Mouse (Mus musculus) kidney, postnatal 0 days (tissue): ENCODE data around the gene Mtf1. TPM values are rescaled to one million over a fixed set of nuclear protein-coding genes. Genes with fewer than 3 reads are reported as not detected.

Experiments used
- ATAC-seq: fragments of 200-750 bp; cut with Nextera tagmentation; replicated peaks from 2 replicates; pipeline ENCODE4 v1.8.0; 2017; ENCODE audit warnings: low read depth, moderate number of reproducible peaks, moderate TSS enrichment, moderate library complexity; ENCODE audit not compliant: low FRiP score
- DNase-seq: peaks from one replicate; pipeline ENCODE4 v3.0.0-alpha.2; 2016; ENCODE audit warnings: low spot score
- H3K27ac ChIP-seq: fragments of 300-500 bp; sonication (generic); 2 replicates; pipeline ENCODE4 v1.5.1; 2014; ENCODE audit warnings: mild to moderate bottlenecking
- H3K27me3 ChIP-seq: fragments of 300-500 bp; sonication (generic); 2 replicates; pipeline ENCODE4 v1.6.1; 2014; ENCODE audit warnings: low read length, mixed read lengths; ENCODE audit not compliant: insufficient read depth
- H3K36me3 ChIP-seq: fragments of 300-500 bp; sonication (generic); 2 replicates; pipeline ENCODE4 v1.6.1; 2014; ENCODE audit warnings: low read length, mixed read lengths; ENCODE audit not compliant: insufficient read depth
- H3K4me1 ChIP-seq: fragments of 300-500 bp; sonication (generic); replicated peaks from 2 replicates; pipeline ENCODE4 v1.6.1; 2014; ENCODE audit warnings: antibody characterized with exemption, low read length, mixed read lengths; ENCODE audit not compliant: insufficient read depth
- H3K4me2 ChIP-seq: fragments of 300-500 bp; sonication (generic); 2 replicates; pipeline ENCODE4 v1.6.1; 2014; ENCODE audit warnings: mild to moderate bottlenecking, low read length, moderate library complexity, mixed read lengths
- H3K4me3 ChIP-seq: fragments of 300-500 bp; sonication (generic); replicated peaks from 2 replicates; pipeline ENCODE4 v1.5.1; 2014; ENCODE audit warnings: low read depth, low read length
- H3K9ac ChIP-seq: fragments of 300-500 bp; sonication (generic); 2 replicates; pipeline ENCODE4 v1.6.1; 2014; ENCODE audit warnings: low read depth, low read length
- H3K9me3 ChIP-seq: fragments of 300-500 bp; sonication (generic); replicated peaks from 2 replicates; pipeline ENCODE4 v1.6.1; 2016; ENCODE audit warnings: low read length, inconsistent platforms, mixed read lengths
- CTCF ChIP-seq: IDR thresholded peaks from 2 replicates; pipeline ENCODE4 v1.5.1; 2016; ENCODE audit warnings: antibody characterized with exemption, low read depth, mild to moderate bottlenecking, moderate library complexity
- WGBS: fragments of 180-500 bp; shearing (Covaris S2); extraction: QIAGEN DNeasy Blood & Tissue Kit; methylation state at CpG from one replicate; pipeline ENCODE4 v1.1.7; 2014; 5-methylcytosine and 5-hydroxymethylcytosine counted together
- polyA plus RNA-seq: library from polyadenylated mRNA; unstranded; fragments of >200 nt; fragmentation: Nextera tagmentation; extraction: Ambion mirVana; gene quantifications from 2 replicates; pipeline ENCODE4 v1.2.1, GENCODE M21; 2015

Mtf1 gene
- polyA plus RNA-seq, 1 experiment from 2014 or later: 14.8 TPM

- H3K27ac ChIP-seq: no peak overlapping the region
- H3K4me3 ChIP-seq: no peak overlapping the region
- no peak for TF ChIP-seq CTCF
- no peaks in the 10 kb centered on the region for H3K27me3 ChIP-seq
- no peak overlapping the region for H3K9ac ChIP-seq
- no peaks in the 10 kb centered on the region for H3K4me1 ChIP-seq
- DNase-seq: no peak
- no peak for ATAC-seq
- H3K36me3 ChIP-seq: peaks cover 52% of the 10 kb centered on the region
- WGBS: 96% methylated on average over 8 of the region's 8 CpGs
- no peaks in the 10 kb centered on the region for H3K9me3 ChIP-seq
- no peak overlapping the region for H3K4me2 ChIP-seq
These were observed 5.8 kb upstream of the Mtf1 start for GRCm38 (mm10) chr4:124796141-124796540.

- DNase-seq: no peak
- H3K36me3 ChIP-seq: peaks cover 44% of the 10 kb centered on the region
- no peaks in the 10 kb centered on the region for H3K27me3 ChIP-seq
- no peak overlapping the region for H3K27ac ChIP-seq
- no peaks in the 10 kb centered on the region for H3K9me3 ChIP-seq
- no peaks in the 10 kb centered on the region for H3K4me1 ChIP-seq
- no peak overlapping the region for H3K9ac ChIP-seq
- no peak overlapping the region for H3K4me3 ChIP-seq
- TF ChIP-seq CTCF: peak; percentile 38; the same call in 1 of the 2 replicates
- H3K4me2 ChIP-seq: no peak overlapping the region
- 90% methylated on average over 2 of the region's 2 CpGs for WGBS
- ATAC-seq: no peak
These were observed 5.0 kb upstream of the Mtf1 start for GRCm38 (mm10) chr4:124796913-124797312.

GRCm38 (mm10) chr4:124802309-124803260 is 681 bp downstream of the Mtf1 start:
- H3K4me3 ChIP-seq: peak overlapping the region; percentile 75
- H3K9ac ChIP-seq: peak overlapping the region; percentile 81
- DNase-seq: peak; percentile 98
- 1% methylated on average over 53 of the region's 53 CpGs for WGBS
- ATAC-seq: peak; percentile 99
- TF ChIP-seq CTCF: no peak
- peaks cover 6% of the 10 kb centered on the region; the same call in 1 of the 2 replicates for H3K4me1 ChIP-seq
- H3K9me3 ChIP-seq: no peaks in the 10 kb centered on the region
- H3K4me2 ChIP-seq: peak overlapping the region; percentile 75
- H3K27ac ChIP-seq: peak overlapping the region; percentile 95
- H3K27me3 ChIP-seq: no peaks in the 10 kb centered on the region
- H3K36me3 ChIP-seq: peaks cover 23% of the 10 kb centered on the region

- H3K36me3 ChIP-seq: peaks cover 25% of the 10 kb centered on the region
- H3K27ac ChIP-seq: no peak overlapping the region
- 0 out of 2 replicates have a peak overlapping the region, but pooled peaks have one; percentile 81 for H3K9ac ChIP-seq
- no peaks in the 10 kb centered on the region for H3K27me3 ChIP-seq
- WGBS: 69% methylated on average over 6 of the region's 6 CpGs
- TF ChIP-seq CTCF: no peak
- peaks cover 8% of the 10 kb centered on the region; the same call in 1 of the 2 replicates for H3K4me1 ChIP-seq
- peak overlapping the region; percentile 72 for H3K4me2 ChIP-seq
- H3K9me3 ChIP-seq: no peaks in the 10 kb centered on the region
- peak overlapping the region; percentile 75 for H3K4me3 ChIP-seq
- ATAC-seq (no peak), DNase-seq (no peak)
These were observed 1.5 kb downstream of the Mtf1 start for GRCm38 (mm10) chr4:124803406-124803805.

GRCm38 (mm10) chr4:124808511-124808910 is 6.6 kb downstream of the Mtf1 start:
- Histone ChIP-seq H3K27ac (0 out of 2 replicates have a peak overlapping the region, but pooled peaks have one; percentile 11), H3K4me2 (no peak overlapping the region), H3K36me3 (peaks cover 25% of the 10 kb centered on the region), H3K4me1 (peaks cover 3% of the 10 kb centered on the region; the same call in 1 of the 2 replicates), H3K4me3 (no peak overlapping the region), H3K9ac (no peak overlapping the region), H3K9me3 (no peaks in the 10 kb centered on the region), H3K27me3 (no peaks in the 10 kb centered on the region)
- ATAC-seq (no peak), DNase-seq (no peak)
- TF ChIP-seq CTCF: no peak
- WGBS: 79% methylated on average over 5 of the region's 5 CpGs

- no peak overlapping the region for H3K4me2 ChIP-seq
- 50% methylated on average over 9 of the region's 9 CpGs for WGBS
- H3K9me3 ChIP-seq: no peaks in the 10 kb centered on the region
- no peak overlapping the region for H3K9ac ChIP-seq
- 0 out of 2 replicates have a peak overlapping the region, but pooled peaks have one; percentile 11 for H3K27ac ChIP-seq
- H3K36me3 ChIP-seq: peaks cover 25% of the 10 kb centered on the region
- ATAC-seq: no peak
- H3K27me3 ChIP-seq: no peaks in the 10 kb centered on the region
- peak; percentile 10 for DNase-seq
- H3K4me3 ChIP-seq: no peak overlapping the region
- 0 out of 2 replicates have a peak, but pooled peaks cover 3% of the 10 kb centered on the region for H3K4me1 ChIP-seq
- no peak for TF ChIP-seq CTCF
These were observed 7.4 kb downstream of the Mtf1 start for GRCm38 (mm10) chr4:124809136-124809883.
